Mouse (Mus musculus): ENCODE measurements around the gene Kit.

- TF ChIP-seq POLR2A (IDR thresholded peaks at IDR 0.05; ENCODE audit: control insufficient read depth, extremely low read depth, insufficient read depth, low read length, poor library complexity) (no peak), CTCF (IDR thresholded peaks at IDR 0.05; ENCODE audit: borderline replicate concordance, control insufficient read depth, extremely low read depth, insufficient read depth, low read length, poor library complexity) (no peak)
These were observed 3.4 kb downstream of the Kit start for GRCm38 (mm10) chr5:75578141-75578540.

Measured in thymus, adult 2 months (tissue).